Mouse (Mus musculus): ENCODE results near the gene Nono. TPM values are rescaled to one million over a fixed set of nuclear protein-coding genes. Genes with fewer than 3 reads are reported as not detected.
A peak's percentile ranks its signal among the peaks of the same experiment; 100 is the strongest.
"Not testable (repeated sequence)": the region's sequence is repeated elsewhere in the genome, so short reads cannot be mapped to it uniquely, and the experiment has no call there.

The Nono gene
- polyA plus RNA-seq, 1 experiment: 129 TPM

DNA sequence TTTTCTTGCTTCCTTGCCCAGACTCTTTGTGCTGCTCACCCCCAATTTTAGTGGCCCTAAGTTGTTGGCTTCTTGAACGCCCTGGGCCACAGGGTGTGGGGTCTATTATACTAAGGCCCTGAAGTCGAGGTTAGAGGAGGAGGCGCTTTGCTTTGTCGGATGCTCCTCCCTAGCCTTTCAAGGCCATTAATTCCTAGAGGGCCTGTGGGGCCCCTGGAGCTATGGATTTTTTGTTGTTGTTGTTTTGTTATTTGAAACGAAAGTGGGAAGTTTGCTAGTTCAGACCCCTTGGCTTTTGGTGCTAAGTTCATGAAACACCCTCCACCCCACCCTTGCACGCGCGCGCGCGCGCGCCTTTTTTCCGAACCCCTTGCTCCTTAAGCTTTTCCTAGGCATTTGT is 858 bp downstream of the Nono start:
- WGBS: 11% methylated on average over 14 of the region's 14 CpGs
- peak overlapping the region; percentile 95 for H3K4me3 ChIP-seq (replicated peaks; ENCODE audit: insufficient read depth, low read depth, low read length)
- H3K27me3 ChIP-seq (ENCODE audit: control insufficient read depth, insufficient read depth, low read length): no peaks in the 10 kb centered on the region; the same call in 1 of the 2 replicates
- peak overlapping the region; percentile 82; the same call in 1 of the 2 replicates for H3K27ac ChIP-seq (ENCODE audit: insufficient read depth, low read length)
- TF ChIP-seq POLR2A (IDR thresholded peaks at IDR 0.05; ENCODE audit: borderline replicate concordance, insufficient read depth, low read length): no peak
- TF ChIP-seq CTCF (IDR thresholded peaks at IDR 0.05; ENCODE audit: borderline replicate concordance, insufficient read depth, low read depth, low read length): no peak
- no peak for DNase-seq
- no peaks in the 10 kb centered on the region; the same call in 1 of the 2 replicates for H3K4me1 ChIP-seq (ENCODE audit: control insufficient read depth, insufficient read depth, low read length)

DNA sequence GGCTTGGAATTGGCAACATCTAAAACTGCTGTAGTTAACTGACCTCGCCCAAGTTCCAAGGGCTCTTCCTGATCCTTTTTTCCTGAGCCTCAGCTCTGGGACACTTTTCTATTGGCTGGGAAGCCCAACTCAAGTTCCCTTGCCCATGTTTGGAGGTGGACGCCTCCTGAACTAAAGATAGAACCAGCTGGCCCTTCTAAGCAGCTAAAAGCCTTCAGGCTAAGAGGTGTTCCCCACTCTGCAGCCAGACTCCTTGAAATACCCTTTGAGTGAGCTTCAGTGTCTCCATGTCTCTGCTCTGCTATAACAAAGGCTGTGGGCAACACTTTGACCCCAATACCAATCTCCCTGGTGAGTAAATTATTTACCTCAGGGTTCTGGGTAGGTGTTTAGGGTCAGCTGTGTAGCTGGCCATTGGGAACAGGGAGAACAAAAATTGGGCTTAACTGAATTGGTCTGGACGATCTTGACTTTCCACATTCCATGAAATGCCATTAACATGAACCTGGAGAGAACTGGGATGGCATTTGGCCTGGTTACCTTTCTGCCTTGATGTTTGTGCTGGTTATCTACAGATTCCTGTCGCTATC is 19.9 kb downstream of the Nono start, which contains the start of gene Itgb1bp2:
Gene Itgb1bp2, plus strand, starts transcription at position 203 of the 590 bp plus-strand sequence.
- H3K27ac ChIP-seq (ENCODE audit: insufficient read depth, low read length): no peak within 1 kb of the TSS
- 72% methylated on average over 4 of the region's 4 CpGs for WGBS

DNA sequence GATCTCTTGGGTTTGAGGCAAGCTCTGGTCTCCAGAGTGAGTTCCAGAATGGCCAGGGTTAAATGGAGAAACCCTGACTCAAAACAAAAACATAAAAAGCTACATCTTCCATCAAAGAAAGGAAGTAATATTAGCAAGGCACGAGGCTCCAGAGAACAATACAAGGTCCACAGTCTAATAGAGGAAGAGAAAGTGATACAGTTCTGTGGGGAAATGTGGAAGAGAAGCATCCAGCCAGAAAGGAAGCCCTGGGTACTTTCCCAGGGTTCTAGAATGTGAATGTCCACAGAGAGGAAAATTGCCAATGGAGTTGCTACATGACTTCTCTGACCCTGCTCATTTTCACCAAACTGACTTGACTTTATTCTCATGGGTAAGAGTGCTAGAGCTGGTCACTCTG is 22.0 kb downstream of the Nono start:
- Histone ChIP-seq H3K27me3 (ENCODE audit: control insufficient read depth, insufficient read depth, low read length) (no peaks in the 10 kb centered on the region), H3K4me1 (ENCODE audit: control insufficient read depth, insufficient read depth, low read length) (no peaks in the 10 kb centered on the region), H3K4me3 (replicated peaks; ENCODE audit: insufficient read depth, low read depth, low read length) (no peak overlapping the region), H3K27ac (ENCODE audit: insufficient read depth, low read length) (no peak overlapping the region)
- DNase-seq: no peak
- TF ChIP-seq CTCF (IDR thresholded peaks at IDR 0.05; ENCODE audit: borderline replicate concordance, insufficient read depth, low read depth, low read length) (no peak), POLR2A (IDR thresholded peaks at IDR 0.05; ENCODE audit: borderline replicate concordance, insufficient read depth, low read length) (no peak)
- 67% methylated on average over 1 of the region's 1 CpGs for WGBS

More for the DNA sequence above, 19.9 kb downstream of the Nono start, which contains the start of gene Itgb1bp2:
- Histone ChIP-seq H3K4me3 (replicated peaks; ENCODE audit: insufficient read depth, low read depth, low read length) (no peak within 1 kb of the TSS), H3K27me3 (ENCODE audit: control insufficient read depth, insufficient read depth, low read length) (no peaks in the 10 kb centered on the region), H3K4me1 (ENCODE audit: control insufficient read depth, insufficient read depth, low read length) (no peaks in the 10 kb centered on the region)
- no peak for DNase-seq
- no peak for TF ChIP-seq CTCF (IDR thresholded peaks at IDR 0.05; ENCODE audit: borderline replicate concordance, insufficient read depth, low read depth, low read length)
- TF ChIP-seq POLR2A (IDR thresholded peaks at IDR 0.05; ENCODE audit: borderline replicate concordance, insufficient read depth, low read length): no peak

DNA sequence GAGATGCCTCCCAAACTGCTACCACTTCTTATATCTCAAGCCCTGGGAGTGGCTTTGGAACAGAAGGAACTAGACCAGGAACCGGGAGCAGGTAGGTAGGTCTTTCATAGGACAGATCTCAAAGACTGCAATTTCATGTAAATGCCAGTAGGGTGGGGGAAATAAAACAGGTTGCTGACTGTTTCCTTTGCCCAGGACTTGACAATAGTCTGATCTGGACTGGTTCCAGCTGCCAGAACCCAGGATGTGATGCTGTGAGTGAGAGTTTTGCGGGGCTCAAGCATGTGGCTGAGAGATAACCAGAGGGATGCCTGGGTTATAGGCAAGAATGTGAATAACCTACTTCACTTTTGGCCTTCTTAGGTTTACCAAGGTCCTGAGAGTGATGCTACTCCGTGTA is 22.5 kb downstream of the Nono start:
- no peak overlapping the region for H3K27ac ChIP-seq (ENCODE audit: insufficient read depth, low read length)
- 93% methylated on average over 3 of the region's 3 CpGs for WGBS

DNA sequence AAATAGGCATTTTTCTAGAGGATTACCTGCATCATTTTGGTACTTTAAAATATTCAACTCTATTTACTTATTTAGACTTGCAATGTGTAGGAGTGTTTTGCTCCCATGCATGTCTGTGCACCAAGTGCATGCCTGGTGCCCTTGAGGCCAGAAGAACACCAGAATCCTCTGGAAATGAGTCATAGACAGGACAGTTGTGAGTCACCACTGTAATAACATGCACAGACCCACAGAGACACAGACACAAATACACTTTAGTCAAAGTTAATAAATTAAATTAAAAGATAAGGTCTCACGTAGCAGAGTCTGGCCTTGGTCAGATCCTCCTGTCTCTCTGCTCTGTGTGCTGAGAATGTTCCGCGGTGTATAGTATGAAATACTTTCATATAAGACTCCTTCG is 43.1 kb downstream of the Nono start:
- H3K27ac ChIP-seq (ENCODE audit: insufficient read depth, low read length): no peak overlapping the region
- 96% methylated on average over 4 of the region's 4 CpGs for WGBS
- H3K4me3 ChIP-seq (replicated peaks; ENCODE audit: insufficient read depth, low read depth, low read length): no peak overlapping the region
- DNase-seq: no peak
- H3K4me1 ChIP-seq (ENCODE audit: control insufficient read depth, insufficient read depth, low read length): no peaks in the 10 kb centered on the region
- no peaks in the 10 kb centered on the region for H3K27me3 ChIP-seq (ENCODE audit: control insufficient read depth, insufficient read depth, low read length)
- TF ChIP-seq POLR2A (IDR thresholded peaks at IDR 0.05; ENCODE audit: borderline replicate concordance, insufficient read depth, low read length): no peak
- TF ChIP-seq CTCF (IDR thresholded peaks at IDR 0.05; ENCODE audit: borderline replicate concordance, insufficient read depth, low read depth, low read length): no peak

More for the DNA sequence above, 22.5 kb downstream of the Nono start:
- H3K27me3 ChIP-seq (ENCODE audit: control insufficient read depth, insufficient read depth, low read length): no peaks in the 10 kb centered on the region
- no peak for DNase-seq
- TF ChIP-seq POLR2A (IDR thresholded peaks at IDR 0.05; ENCODE audit: borderline replicate concordance, insufficient read depth, low read length) (no peak), CTCF (IDR thresholded peaks at IDR 0.05; ENCODE audit: borderline replicate concordance, insufficient read depth, low read depth, low read length) (no peak)
- no peaks in the 10 kb centered on the region for H3K4me1 ChIP-seq (ENCODE audit: control insufficient read depth, insufficient read depth, low read length)
- H3K4me3 ChIP-seq (replicated peaks; ENCODE audit: insufficient read depth, low read depth, low read length): no peak overlapping the region

DNA sequence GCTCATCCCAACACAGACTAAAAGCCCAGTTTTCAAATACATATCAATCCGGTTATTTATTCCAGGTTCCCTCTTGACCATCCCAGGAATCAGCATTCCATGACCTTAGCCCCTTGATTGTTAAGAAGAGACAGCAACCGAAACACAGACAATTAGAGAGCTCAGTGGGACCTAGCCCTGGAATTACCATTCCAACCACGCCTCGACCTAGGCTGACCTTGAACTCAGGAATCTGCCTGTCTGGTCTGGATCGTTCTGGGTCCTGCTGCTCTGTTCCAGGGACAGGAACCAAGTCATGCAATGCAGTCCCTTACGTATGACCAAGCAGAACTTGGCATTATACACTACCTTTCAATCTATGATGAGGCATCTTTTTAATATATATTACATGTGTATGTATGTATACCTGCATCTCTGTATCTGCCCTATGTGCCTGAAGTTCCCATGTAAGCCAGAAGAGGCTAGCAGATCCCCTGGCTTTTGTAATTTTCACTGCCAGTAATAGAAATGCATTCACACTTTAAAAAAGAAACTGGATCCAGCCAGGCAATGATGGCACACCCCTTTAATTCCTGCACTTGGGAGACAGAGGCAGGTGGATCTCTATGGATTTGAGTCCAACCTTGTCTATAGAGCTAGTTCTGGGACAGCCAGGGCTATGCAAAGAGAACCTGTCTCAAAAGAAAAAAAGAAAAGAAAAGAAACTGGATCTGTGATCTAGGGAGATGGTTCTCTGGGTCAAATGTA is 52.7 kb downstream of the Nono start:
- Histone ChIP-seq H3K27ac (ENCODE audit: insufficient read depth, low read length) (no peak overlapping the region), H3K27me3 (ENCODE audit: control insufficient read depth, insufficient read depth, low read length) (no peaks in the 10 kb centered on the region), H3K4me3 (replicated peaks; ENCODE audit: insufficient read depth, low read depth, low read length) (no peak overlapping the region), H3K4me1 (ENCODE audit: control insufficient read depth, insufficient read depth, low read length) (no peaks in the 10 kb centered on the region)
- 74% methylated on average over 6 of the region's 6 CpGs for WGBS
- no peak for DNase-seq
- no peak for TF ChIP-seq POLR2A (IDR thresholded peaks at IDR 0.05; ENCODE audit: borderline replicate concordance, insufficient read depth, low read length)
- TF ChIP-seq CTCF (IDR thresholded peaks at IDR 0.05; ENCODE audit: borderline replicate concordance, insufficient read depth, low read depth, low read length): no peak

DNA sequence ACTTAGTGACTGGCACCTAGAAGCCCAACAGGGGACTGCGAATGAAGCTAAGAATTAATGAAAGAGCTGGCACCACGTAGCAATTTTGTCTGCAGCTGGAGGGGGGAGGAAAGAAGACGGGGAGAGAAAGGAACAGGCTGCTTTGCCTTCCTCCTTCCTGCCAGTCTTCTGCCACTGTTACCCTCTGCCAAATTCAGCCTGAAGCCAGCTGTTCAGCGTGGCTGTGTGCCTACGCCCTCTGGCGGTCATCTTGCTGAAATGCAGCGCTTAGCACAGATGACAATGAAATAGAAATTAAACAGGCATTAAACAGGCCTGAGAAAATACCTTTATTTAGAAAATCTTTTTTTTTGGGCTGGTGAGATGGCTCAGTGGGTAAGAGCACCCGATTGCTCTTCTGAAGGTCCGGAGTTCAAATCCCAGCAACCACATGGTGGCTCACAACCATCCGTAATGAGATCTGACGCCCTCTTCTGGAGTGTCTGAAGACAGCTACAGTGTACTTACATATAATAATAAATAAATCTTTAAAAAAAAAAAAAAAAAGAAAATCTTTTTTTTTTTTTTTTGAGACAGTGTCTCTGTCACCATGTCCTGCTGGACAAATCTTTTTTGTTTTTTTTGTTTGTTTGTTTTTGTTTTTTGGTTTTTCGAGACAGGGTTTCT is 57.5 kb downstream of the Nono start:
- not testable (repeated sequence) for H3K27ac ChIP-seq (ENCODE audit: insufficient read depth, low read length); H3K4me1 ChIP-seq (ENCODE audit: control insufficient read depth, insufficient read depth, low read length); H3K4me3 ChIP-seq (replicated peaks; ENCODE audit: insufficient read depth, low read depth, low read length); H3K27me3 ChIP-seq (ENCODE audit: control insufficient read depth, insufficient read depth, low read length)
- DNase-seq: peak; percentile 47 to 71
- 18% methylated on average over 11 of the region's 12 CpGs for WGBS
- TF ChIP-seq CTCF (IDR thresholded peaks at IDR 0.05; ENCODE audit: borderline replicate concordance, insufficient read depth, low read depth, low read length): peak; percentile 80

Other genes starting within 250 kb of the Nono start
- gene Snx12, start 206.8 kb upstream of the Nono start, polyA plus RNA-seq (2012; rRNA removed): 37.2 and 39.4 TPM in 2 replicates
- 14.9 and 15.3 TPM in 2 replicates for gene Foxo4, start 174.8 kb upstream of the Nono start, polyA plus RNA-seq (2012; rRNA removed)
- gene Gm614, start 165.3 kb upstream of the Nono start, polyA plus RNA-seq (2012; rRNA removed): not detected in 2 replicates
- 1.9 and 2.0 TPM in 2 replicates for gene Il2rg, start 161.1 kb upstream of the Nono start, polyA plus RNA-seq (2012; rRNA removed)
- not detected in 2 replicates for gene Gm20489, start 160.3 kb upstream of the Nono start, polyA plus RNA-seq (2012; rRNA removed)
- gene Med12, start 155.3 kb upstream of the Nono start, polyA plus RNA-seq (2012; rRNA removed): 54.4 and 64.5 TPM in 2 replicates
- gene Nlgn3, start 130.2 kb upstream of the Nono start, polyA plus RNA-seq (2012; rRNA removed): 36.9 and 38.5 TPM in 2 replicates
- gene Gjb1, start 52.9 kb upstream of the Nono start, polyA plus RNA-seq (2012; rRNA removed): 69.2 and 83.3 TPM in 2 replicates
- gene Zmym3, start 8.5 kb upstream of the Nono start, polyA plus RNA-seq (2012; rRNA removed): 148 and 174 TPM in 2 replicates
- gene Itgb1bp2, start 19.8 kb downstream of the Nono start, polyA plus RNA-seq (2012; rRNA removed): 2.0 and 2.9 TPM in 2 replicates
- 41.9 and 42.8 TPM in 2 replicates for gene Taf1, start 103.4 kb downstream of the Nono start, polyA plus RNA-seq (2012; rRNA removed)
- 238 and 261 TPM in 2 replicates for gene Ogt, start 210.7 kb downstream of the Nono start, polyA plus RNA-seq (2012; rRNA removed)